Mouse (Mus musculus) lung, embryonic 15.5 days (tissue): ENCODE measurements around the gene Osm. TPM values are rescaled to one million over a fixed set of nuclear protein-coding genes. Genes with fewer than 3 reads are reported as not detected.

ENCODE experiments used
- ATAC-seq: fragments of 200-750 bp; cut with Nextera tagmentation; 2 replicates; pipeline ENCODE4 v1.8.0; 2017; ENCODE audit warnings: moderate number of reproducible peaks, borderline replicate concordance; ENCODE audit not compliant: low FRiP score, low TSS enrichment; ENCODE audit errors: extremely low read depth
- H3K27ac ChIP-seq: fragments of 300-500 bp; sonication (generic); 2 replicates; pipeline ENCODE4 v1.5.1; 2015; ENCODE audit warnings: moderate library complexity, mild to moderate bottlenecking, inconsistent platforms
- H3K27me3 ChIP-seq: fragments of 300-500 bp; sonication (generic); 2 replicates; pipeline ENCODE4 v1.6.1; 2015; ENCODE audit warnings: inconsistent platforms
- H3K36me3 ChIP-seq: fragments of 300-500 bp; sonication (generic); 2 replicates; pipeline ENCODE4 v1.6.1; 2015; ENCODE audit warnings: inconsistent platforms
- H3K4me1 ChIP-seq: fragments of 300-500 bp; sonication (generic); 2 replicates; pipeline ENCODE4 v1.6.1; 2015; ENCODE audit warnings: inconsistent platforms
- H3K4me2 ChIP-seq: fragments of 300-500 bp; sonication (generic); 2 replicates; pipeline ENCODE4 v1.6.1; 2015; ENCODE audit warnings: inconsistent platforms, mild to moderate bottlenecking, moderate library complexity
- H3K4me3 ChIP-seq: fragments of 300-500 bp; sonication (generic); 2 replicates; pipeline ENCODE4 v1.5.1; 2015; ENCODE audit warnings: mild to moderate bottlenecking, inconsistent platforms
- H3K9ac ChIP-seq: fragments of 300-500 bp; sonication (generic); 2 replicates; pipeline ENCODE4 v1.6.1; 2015; ENCODE audit warnings: inconsistent platforms
- H3K9me3 ChIP-seq: fragments of 300-500 bp; sonication (generic); 2 replicates; pipeline ENCODE4 v1.6.1; 2016; ENCODE audit warnings: inconsistent platforms
- WGBS: fragments of 180-500 bp; shearing (Covaris S2); methylation state at CpG from one replicate; pipeline ENCODE4 v1.1.7; 2015; 5-methylcytosine and 5-hydroxymethylcytosine counted together
- polyA plus RNA-seq: library from polyadenylated mRNA; unstranded; fragments of >200 nt; fragmentation: Nextera tagmentation; extraction: Ambion mirVana; gene quantifications from 2 replicates; pipeline ENCODE4 v1.2.1, GENCODE M21; 2015

Gene Osm
- polyA plus RNA-seq = 0.09 and 0.22 TPM in 2 replicates

GRCm38 (mm10) chr11:4235665-4236545, at the start of gene Osm:
TSS of gene Osm (plus strand) at chr11:4236420.
- 58% methylated on average over 16 of the region's 16 CpGs for WGBS
- H3K4me2 ChIP-seq = no peak within 1 kb of the TSS
- H3K36me3 ChIP-seq = no peaks in the 10 kb centered on the region
- H3K4me1 ChIP-seq = no peaks in the 10 kb centered on the region
- H3K27ac ChIP-seq = no peak within 1 kb of the TSS
- H3K27me3 ChIP-seq = no peaks in the 10 kb centered on the region; the same call in 1 of the 2 replicates
- H3K4me3 ChIP-seq = no peak within 1 kb of the TSS
- ATAC-seq = no peak
- no peak within 1 kb of the TSS for H3K9ac ChIP-seq
- no peaks in the 10 kb centered on the region for H3K9me3 ChIP-seq

GRCm38 (mm10) chr11:4186486-4187317, 49.5 kb upstream of the Osm start, which contains the start of gene Tbc1d10a:
TSS of gene Tbc1d10a (plus strand) at chr11:4186789.
- Histone ChIP-seq H3K36me3 (peaks cover 9% of the 10 kb centered on the region), H3K27ac (peak within 1 kb of the TSS; percentile 32; the same call in 1 of the 2 replicates), H3K27me3 (no peaks in the 10 kb centered on the region), H3K9ac (peak within 1 kb of the TSS; percentile 83), H3K4me2 (peak within 1 kb of the TSS; percentile 80), H3K4me3 (peak within 1 kb of the TSS; percentile 67), H3K9me3 (no peaks in the 10 kb centered on the region), H3K4me1 (peaks cover 15% of the 10 kb centered on the region)
- WGBS = under 1% methylated on average over 71 of the region's 71 CpGs
- peak; percentile 99 for ATAC-seq

GRCm38 (mm10) chr11:4187318-4187700, 48.9 kb upstream of the Osm start:
- Histone ChIP-seq H3K9me3 (no peaks in the 10 kb centered on the region), H3K4me3 (peak overlapping the region; percentile 67), H3K27ac (no peak overlapping the region), H3K4me2 (peak overlapping the region; percentile 80), H3K27me3 (no peaks in the 10 kb centered on the region), H3K4me1 (peaks cover 19% of the 10 kb centered on the region), H3K9ac (peak overlapping the region; percentile 83), H3K36me3 (peaks cover 7% of the 10 kb centered on the region)
- no peak for ATAC-seq
- 8% methylated on average over 9 of the region's 9 CpGs for WGBS

- 79% methylated on average over 6 of the region's 6 CpGs for WGBS
Measured at GRCm38 (mm10) chr11:4189182-4189581, 47.0 kb upstream of the Osm start.

DNA sequence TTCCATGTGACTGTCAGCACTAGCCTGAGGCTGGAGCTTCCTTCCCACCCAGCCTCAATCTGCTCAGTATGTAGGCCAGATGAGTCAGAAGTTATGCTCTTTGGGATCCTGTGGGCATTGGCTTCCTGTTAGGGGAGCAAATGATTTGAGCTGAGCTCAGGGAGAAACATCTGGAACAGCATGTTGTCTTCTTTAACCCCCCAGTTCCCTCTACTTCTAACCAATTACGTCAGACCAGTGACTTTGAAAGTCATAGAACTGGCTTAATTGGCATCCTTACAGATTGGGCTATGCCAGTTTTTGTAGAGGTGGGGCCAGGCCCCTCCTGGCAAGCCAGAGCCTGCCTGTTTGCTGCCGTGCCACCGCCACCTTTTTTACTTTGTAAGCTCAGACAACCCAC, 45.5 kb upstream of the Osm start:
- no peak overlapping the region for H3K27ac ChIP-seq
- peaks cover 19% of the 10 kb centered on the region for H3K4me1 ChIP-seq
- no peaks in the 10 kb centered on the region for H3K27me3 ChIP-seq
- no peak overlapping the region for H3K4me2 ChIP-seq
- 79% methylated on average over 3 of the region's 3 CpGs for WGBS
- no peak for ATAC-seq
- no peak overlapping the region for H3K9ac ChIP-seq
- no peaks in the 10 kb centered on the region for H3K36me3 ChIP-seq
- H3K4me3 ChIP-seq = no peak overlapping the region
- H3K9me3 ChIP-seq = no peaks in the 10 kb centered on the region

More at GRCm38 (mm10) chr11:4189182-4189581, 47.0 kb upstream of the Osm start:
- Histone ChIP-seq H3K36me3 (no peaks in the 10 kb centered on the region), H3K9ac (no peak overlapping the region), H3K27ac (no peak overlapping the region), H3K4me1 (peaks cover 19% of the 10 kb centered on the region), H3K9me3 (no peaks in the 10 kb centered on the region), H3K27me3 (no peaks in the 10 kb centered on the region), H3K4me3 (no peak overlapping the region), H3K4me2 (no peak overlapping the region)
- ATAC-seq = no peak

- no peaks in the 10 kb centered on the region for H3K27me3 ChIP-seq
- H3K4me2 ChIP-seq = no peak overlapping the region
- no peaks in the 10 kb centered on the region for H3K36me3 ChIP-seq
- H3K4me1 ChIP-seq = peaks cover 22% of the 10 kb centered on the region
- no peaks in the 10 kb centered on the region for H3K9me3 ChIP-seq
- H3K27ac ChIP-seq = no peak overlapping the region
- 73% methylated on average over 3 of the region's 3 CpGs for WGBS
- ATAC-seq = no peak
- no peak overlapping the region for H3K9ac ChIP-seq
- H3K4me3 ChIP-seq = no peak overlapping the region
Measured at GRCm38 (mm10) chr11:4192757-4193156, 43.5 kb upstream of the Osm start.

DNA sequence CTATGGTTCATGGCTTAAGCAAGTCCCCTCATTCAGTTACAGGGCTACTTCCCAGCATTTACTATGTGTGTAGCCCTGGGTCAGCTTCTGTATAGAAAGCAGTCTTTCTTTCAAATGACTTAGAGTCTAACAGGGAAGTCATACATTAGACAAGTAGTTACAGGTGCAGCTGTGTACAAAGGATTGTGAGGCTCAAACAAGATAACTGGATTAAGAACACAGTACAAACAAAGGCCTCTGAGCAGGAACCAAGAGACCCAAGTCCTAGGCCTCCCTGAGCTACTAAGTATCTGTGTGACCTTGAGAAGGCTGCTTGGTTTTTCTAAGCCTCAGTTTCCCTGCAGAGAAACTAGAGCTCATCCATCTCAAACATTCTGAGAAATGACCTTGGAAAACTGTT, 42.8 kb upstream of the Osm start:
- ATAC-seq = no peak
- no peak overlapping the region for H3K4me3 ChIP-seq
- no peaks in the 10 kb centered on the region for H3K27me3 ChIP-seq
- no peak overlapping the region for H3K4me2 ChIP-seq
- no peaks in the 10 kb centered on the region for H3K36me3 ChIP-seq
- no peak overlapping the region for H3K9ac ChIP-seq
- H3K9me3 ChIP-seq = no peaks in the 10 kb centered on the region
- H3K27ac ChIP-seq = no peak overlapping the region
- H3K4me1 ChIP-seq = peaks cover 20% of the 10 kb centered on the region; the same call in 1 of the 2 replicates

- no peaks in the 10 kb centered on the region for H3K9me3 ChIP-seq
- H3K27me3 ChIP-seq = no peaks in the 10 kb centered on the region
- H3K4me3 ChIP-seq = no peak overlapping the region
- H3K4me2 ChIP-seq = no peak overlapping the region
- 66% methylated on average over 3 of the region's 3 CpGs for WGBS
- H3K9ac ChIP-seq = no peak overlapping the region
- H3K4me1 ChIP-seq = peaks cover 17% of the 10 kb centered on the region; the same call in 1 of the 2 replicates
- no peak for ATAC-seq
- no peak overlapping the region for H3K27ac ChIP-seq
- no peaks in the 10 kb centered on the region for H3K36me3 ChIP-seq
Measured at GRCm38 (mm10) chr11:4195597-4196031, 40.6 kb upstream of the Osm start.

GRCm38 (mm10) chr11:4196636-4197035, 39.6 kb upstream of the Osm start:
- Histone ChIP-seq H3K36me3 (no peaks in the 10 kb centered on the region), H3K27ac (peak overlapping the region; percentile 60; the same call in 1 of the 2 replicates), H3K4me2 (no peak overlapping the region), H3K9ac (no peak overlapping the region), H3K27me3 (no peaks in the 10 kb centered on the region), H3K4me3 (no peak overlapping the region), H3K4me1 (peaks cover 13% of the 10 kb centered on the region; the same call in 1 of the 2 replicates), H3K9me3 (no peaks in the 10 kb centered on the region)
- ATAC-seq = peak; percentile 57
- 49% methylated on average over 8 of the region's 8 CpGs for WGBS

DNA sequence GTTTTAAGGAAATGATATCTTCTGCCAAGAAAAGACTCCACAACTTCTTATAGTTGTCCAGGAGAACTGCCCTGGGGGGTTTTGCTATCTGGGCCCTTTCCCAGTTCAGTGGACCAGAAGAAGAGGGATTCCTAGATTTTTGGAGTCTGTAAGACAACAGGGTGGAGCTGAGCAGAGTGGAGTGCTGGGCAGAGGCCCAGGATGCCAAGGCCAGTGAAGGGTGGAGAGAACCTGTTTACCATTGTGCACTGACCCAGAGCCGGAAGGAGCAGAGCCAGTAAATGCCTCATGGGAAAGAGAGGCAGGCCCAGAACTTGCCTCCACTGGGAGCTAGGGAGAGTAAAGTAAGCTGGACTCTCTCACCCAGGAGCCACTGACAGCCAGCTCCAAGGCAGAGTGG, 38.5 kb upstream of the Osm start:
- H3K36me3 ChIP-seq = no peaks in the 10 kb centered on the region
- 76% methylated on average over 1 of the region's 1 CpGs for WGBS
- peaks cover 15% of the 10 kb centered on the region; the same call in 1 of the 2 replicates for H3K4me1 ChIP-seq
- H3K27ac ChIP-seq = peak overlapping the region; percentile 60; the same call in 1 of the 2 replicates
- H3K9me3 ChIP-seq = no peaks in the 10 kb centered on the region
- no peak for ATAC-seq
- H3K4me3 ChIP-seq = no peak overlapping the region
- H3K9ac ChIP-seq = no peak overlapping the region
- H3K4me2 ChIP-seq = no peak overlapping the region
- no peaks in the 10 kb centered on the region for H3K27me3 ChIP-seq

DNA sequence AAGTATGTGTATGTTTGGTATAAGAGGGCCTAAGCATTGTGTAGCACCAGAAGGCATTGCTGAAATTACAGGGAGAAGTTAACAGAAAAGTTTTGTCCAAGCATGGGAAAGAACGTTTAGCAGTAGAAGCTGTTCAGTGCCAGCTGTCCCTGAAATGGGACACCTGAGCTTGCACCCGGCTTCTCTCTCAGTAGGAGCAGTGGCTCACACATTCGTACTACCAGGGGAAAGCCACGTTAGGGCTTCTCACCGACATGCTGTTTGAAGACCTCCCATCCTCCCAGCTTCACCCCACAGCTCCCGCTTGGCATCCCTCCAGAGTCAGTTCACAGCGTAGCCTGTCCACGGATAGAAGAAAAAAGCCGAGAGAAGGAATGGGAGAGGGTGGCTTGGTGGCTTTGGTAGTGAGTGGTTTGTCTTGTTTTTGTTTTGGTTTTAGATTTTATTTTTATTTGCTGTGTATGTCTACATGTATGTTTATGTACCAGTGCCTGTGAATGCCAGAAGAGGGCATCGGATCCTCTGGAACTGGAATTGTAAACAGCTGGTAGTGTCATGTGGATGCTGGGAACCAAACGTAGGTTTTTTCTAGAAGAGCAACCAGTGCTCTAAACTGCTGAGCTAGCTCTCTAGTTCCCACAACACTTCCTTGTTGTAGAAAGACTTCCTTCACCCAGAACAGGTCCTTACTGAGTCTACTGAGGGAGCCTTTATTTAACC, 34.1 kb upstream of the Osm start:
- Histone ChIP-seq H3K4me2 (no peak overlapping the region), H3K4me1 (peaks cover 18% of the 10 kb centered on the region; the same call in 1 of the 2 replicates), H3K27me3 (no peaks in the 10 kb centered on the region), H3K4me3 (no peak overlapping the region), H3K36me3 (peaks cover 5% of the 10 kb centered on the region), H3K9me3 (no peaks in the 10 kb centered on the region), H3K9ac (no peak overlapping the region), H3K27ac (no peak overlapping the region)
- WGBS = 45% methylated on average over 11 of the region's 11 CpGs
- ATAC-seq = no peak
